Mouse (Mus musculus): ENCODE measurements around the gene Rimbp2. TPM values are rescaled to one million over a fixed set of nuclear protein-coding genes. Genes with fewer than 3 reads are reported as not detected.
"Not testable (repeated sequence)": the region's sequence is repeated elsewhere in the genome, so short reads cannot be mapped to it uniquely, and the experiment has no call there.

Rimbp2 gene
- polyA plus RNA-seq, 1 experiment from 2014 or later, result 0.55 TPM

- WGBS, result 88% methylated on average over 11 of the region's 11 CpGs
- not testable (repeated sequence) for H3K4me3 ChIP-seq, H3K4me1 ChIP-seq
Measured at GRCm38 (mm10) chr5:128720461-128720860, 232.8 kb downstream of the Rimbp2 start.

DNA sequence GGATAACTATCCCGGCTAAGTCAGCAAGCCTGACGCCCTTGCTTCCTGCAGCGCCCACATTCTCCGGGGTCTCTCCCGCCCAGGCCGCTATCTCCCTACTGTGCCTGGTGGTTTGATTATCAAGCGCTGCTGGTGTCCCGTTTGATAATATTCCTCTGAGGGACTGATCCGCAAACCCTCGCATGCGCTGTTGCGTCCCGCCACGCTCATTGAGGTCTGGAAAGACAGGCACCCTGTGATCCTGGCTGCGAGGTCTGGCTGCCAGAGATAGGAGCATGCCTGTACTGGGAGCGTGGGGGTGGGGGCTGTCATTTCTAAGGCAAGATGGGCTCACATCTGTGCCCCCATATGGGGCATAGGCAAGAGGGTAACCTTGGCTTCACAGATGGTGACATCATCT, 238.1 kb downstream of the Rimbp2 start:
- Histone ChIP-seq H3K9me3 (no peaks in the 10 kb centered on the region), H3K27ac (no peak overlapping the region), H3K4me1 (peaks cover 4% of the 10 kb centered on the region; the same call in 1 of the 2 replicates), H3K36me3 (no peaks in the 10 kb centered on the region), H3K27me3 (ENCODE audit: insufficient read depth, poor library complexity, severe bottlenecking) (no peaks in the 10 kb centered on the region), H3K4me3 (peak overlapping the region; percentile 28; the same call in 1 of the 2 replicates)
- 31% methylated on average over 16 of the region's 16 CpGs for WGBS
- DNase-seq (ENCODE audit: low spot score), result no peak

More at GRCm38 (mm10) chr5:128720461-128720860, 232.8 kb downstream of the Rimbp2 start:
- DNase-seq (ENCODE audit: low spot score); H3K27me3 ChIP-seq (ENCODE audit: insufficient read depth, poor library complexity, severe bottlenecking); H3K9me3 ChIP-seq; H3K27ac ChIP-seq; H3K36me3 ChIP-seq: not testable (repeated sequence)

- Histone ChIP-seq H3K36me3 (no peaks in the 10 kb centered on the region), H3K27me3 (ENCODE audit: insufficient read depth, poor library complexity, severe bottlenecking) (no peaks in the 10 kb centered on the region), H3K9me3 (no peaks in the 10 kb centered on the region), H3K4me1 (peaks cover 9% of the 10 kb centered on the region), H3K4me3 (no peak overlapping the region), H3K27ac (no peak overlapping the region)
- no peak for DNase-seq (ENCODE audit: low spot score)
- 80% methylated on average over 6 of the region's 6 CpGs for WGBS
Measured at GRCm38 (mm10) chr5:128711847-128712246, 241.4 kb downstream of the Rimbp2 start.

- Histone ChIP-seq H3K4me3 (no peak overlapping the region), H3K9me3 (no peaks in the 10 kb centered on the region), H3K36me3 (no peaks in the 10 kb centered on the region), H3K27me3 (ENCODE audit: insufficient read depth, poor library complexity, severe bottlenecking) (no peaks in the 10 kb centered on the region), H3K27ac (no peak overlapping the region), H3K4me1 (peaks cover 9% of the 10 kb centered on the region)
- 15% methylated on average over 8 of the region's 8 CpGs for WGBS
- no peak for DNase-seq (ENCODE audit: low spot score)
Measured at GRCm38 (mm10) chr5:128710596-128710995, 242.7 kb downstream of the Rimbp2 start.

DNA sequence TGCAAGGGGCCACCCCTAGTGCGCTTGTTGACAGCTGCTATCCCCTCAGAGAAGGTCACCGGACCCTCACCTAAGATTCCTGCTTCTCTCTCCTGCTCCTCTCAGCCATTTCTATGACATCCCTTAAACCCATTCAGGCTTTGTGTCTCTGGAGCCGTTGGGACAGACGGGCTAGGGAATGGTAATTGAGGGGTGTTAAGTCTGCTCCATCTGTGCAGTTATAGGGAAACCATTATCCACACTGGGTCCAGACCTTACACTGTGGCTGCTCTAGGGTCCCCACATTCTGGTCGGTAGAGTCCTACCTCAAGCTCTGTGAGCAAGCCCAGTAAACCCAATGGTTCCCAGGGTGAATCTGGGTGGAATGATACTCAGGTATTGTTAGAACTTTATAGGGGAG, 244.4 kb downstream of the Rimbp2 start:
- Histone ChIP-seq H3K27me3 (ENCODE audit: insufficient read depth, poor library complexity, severe bottlenecking) (no peaks in the 10 kb centered on the region), H3K4me1 (peaks cover 8% of the 10 kb centered on the region), H3K4me3 (no peak overlapping the region), H3K27ac (no peak overlapping the region), H3K36me3 (no peaks in the 10 kb centered on the region), H3K9me3 (no peaks in the 10 kb centered on the region)
- whole genome bisulfite sequencing, result 85% methylated on average over 5 of the region's 5 CpGs
- DNase-seq (ENCODE audit: low spot score), result no peak

Other genes with a start within 250 kb of the Rimbp2 start
- 19.8 and 23.9 TPM in 2 replicates for gene Stx2, start 55.1 kb upstream of the Rimbp2 start, polyA plus RNA-seq (2016; fragmentation: Nextera tagmentation; extraction: Ambion mirVana)
- gene Ran, start 66.6 kb upstream of the Rimbp2 start, polyA plus RNA-seq (2016; fragmentation: Nextera tagmentation; extraction: Ambion mirVana), result 581 and 755 TPM in 2 replicates
- gene Adgrd1, start 143.3 kb upstream of the Rimbp2 start, polyA plus RNA-seq (2016; fragmentation: Nextera tagmentation; extraction: Ambion mirVana), result 0.11 and 0.26 TPM in 2 replicates